Mouse (Mus musculus): Measurements from ENCODE around the gene Esp22. TPM values are rescaled to one million over a fixed set of nuclear protein-coding genes. Genes with fewer than 3 reads are reported as not detected.
"Not testable (repeated sequence)": the region's sequence is repeated elsewhere in the genome, so short reads cannot be mapped to it uniquely, and the experiment has no call there.

Gene Esp22
- not detected in 2 replicates for polyA plus RNA-seq (2012; rRNA removed)

- TF ChIP-seq CTCF (conservative IDR thresholded peaks at IDR 0.05; ENCODE audit: insufficient read depth, insufficient read length, low read depth, low read length) (no peak), POLR2A (IDR thresholded peaks at IDR 0.05; ENCODE audit: low read depth, low read length) (no peak)
- Histone ChIP-seq H3K4me1 (ENCODE audit: control insufficient read depth, insufficient read depth, low read length) (no peaks in the 10 kb centered on the region), H3K27ac (ENCODE audit: insufficient read depth, low read depth, low read length) (no peak within 1 kb of the TSS), H3K27me3 (replicated peaks; ENCODE audit: control insufficient read depth, insufficient read depth, low read length) (no peaks in the 10 kb centered on the region; the same call in 1 of the 2 replicates), H3K4me3 (ENCODE audit: insufficient read depth, low read depth, low read length) (no peak within 1 kb of the TSS), H3K36me3 (ENCODE audit: control insufficient read depth, insufficient read depth, low read length) (no peaks in the 10 kb centered on the region)
- 95% methylated on average over 1 of the region's 1 CpGs for WGBS
- no peak for DNase-seq
Measured at GRCm38 (mm10) chr17:39095034-39095433, at the start of gene Esp22. Gene Esp22 (plus strand): TSS chr17:39095334.

GRCm38 (mm10) chr17:39063641-39064040 is 31.5 kb upstream of the Esp22 start:
- no peak for DNase-seq
- H3K27ac ChIP-seq (ENCODE audit: insufficient read depth, low read depth, low read length): no peak overlapping the region
- H3K36me3 ChIP-seq (ENCODE audit: control insufficient read depth, insufficient read depth, low read length): no peaks in the 10 kb centered on the region
- no peak overlapping the region for H3K4me3 ChIP-seq (ENCODE audit: insufficient read depth, low read depth, low read length)
- TF ChIP-seq POLR2A (IDR thresholded peaks at IDR 0.05; ENCODE audit: low read depth, low read length): no peak
- TF ChIP-seq CTCF (conservative IDR thresholded peaks at IDR 0.05; ENCODE audit: insufficient read depth, insufficient read length, low read depth, low read length): no peak
- H3K27me3 ChIP-seq (replicated peaks; ENCODE audit: control insufficient read depth, insufficient read depth, low read length): no peaks in the 10 kb centered on the region
- H3K4me1 ChIP-seq (ENCODE audit: control insufficient read depth, insufficient read depth, low read length): no peaks in the 10 kb centered on the region

GRCm38 (mm10) chr17:39076937-39077336 is 18.2 kb upstream of the Esp22 start, which contains the start of gene Esp23:
Gene Esp23 (minus strand): TSS chr17:39077037.
- TF ChIP-seq CTCF (conservative IDR thresholded peaks at IDR 0.05; ENCODE audit: insufficient read depth, insufficient read length, low read depth, low read length) (no peak), POLR2A (IDR thresholded peaks at IDR 0.05; ENCODE audit: low read depth, low read length) (no peak)
- Histone ChIP-seq H3K36me3 (ENCODE audit: control insufficient read depth, insufficient read depth, low read length) (no peaks in the 10 kb centered on the region), H3K4me1 (ENCODE audit: control insufficient read depth, insufficient read depth, low read length) (no peaks in the 10 kb centered on the region), H3K27ac (ENCODE audit: insufficient read depth, low read depth, low read length) (no peak within 1 kb of the TSS), H3K27me3 (replicated peaks; ENCODE audit: control insufficient read depth, insufficient read depth, low read length) (no peaks in the 10 kb centered on the region), H3K4me3 (ENCODE audit: insufficient read depth, low read depth, low read length) (no peak within 1 kb of the TSS)
- 35% methylated on average over 1 of the region's 1 CpGs for WGBS
- DNase-seq: no peak

GRCm38 (mm10) chr17:39107126-39107525 is 12.0 kb downstream of the Esp22 start:
- not testable (repeated sequence) for H3K4me3 ChIP-seq (ENCODE audit: insufficient read depth, low read depth, low read length); H3K36me3 ChIP-seq (ENCODE audit: control insufficient read depth, insufficient read depth, low read length); H3K4me1 ChIP-seq (ENCODE audit: control insufficient read depth, insufficient read depth, low read length); H3K27me3 ChIP-seq (replicated peaks; ENCODE audit: control insufficient read depth, insufficient read depth, low read length); DNase-seq; H3K27ac ChIP-seq (ENCODE audit: insufficient read depth, low read depth, low read length)
- 71% methylated on average over 11 of the region's 11 CpGs for WGBS

- WGBS: 70% methylated on average over 12 of the region's 12 CpGs
- not testable (repeated sequence) for H3K27ac ChIP-seq (ENCODE audit: insufficient read depth, low read depth, low read length); H3K4me1 ChIP-seq (ENCODE audit: control insufficient read depth, insufficient read depth, low read length); H3K27me3 ChIP-seq (replicated peaks; ENCODE audit: control insufficient read depth, insufficient read depth, low read length); H3K36me3 ChIP-seq (ENCODE audit: control insufficient read depth, insufficient read depth, low read length); H3K4me3 ChIP-seq (ENCODE audit: insufficient read depth, low read depth, low read length); DNase-seq
Measured at GRCm38 (mm10) chr17:39129156-39129555, 34.0 kb downstream of the Esp22 start.

Other genes with a start within 250 kb of the Esp22 start
- gene Esp24, start 58.6 kb upstream of the Esp22 start, polyA plus RNA-seq (2012; rRNA removed): not detected in 2 replicates
- not detected in 2 replicates for gene Gm21903, start 52.0 kb upstream of the Esp22 start, polyA plus RNA-seq (2012; rRNA removed)
- not detected in 2 replicates for gene Esp23, start 18.3 kb upstream of the Esp22 start, polyA plus RNA-seq (2012; rRNA removed)

All from kidney, adult 2 months (tissue).